Mouse (Mus musculus) ES-E14 (cell line): ENCODE measurements around the gene Ap1s3.

Experiments used
- CHD2 ChIP-seq: IDR thresholded peaks from 2 replicates; pipeline ENCODE4 v1.6.1; 2014; ENCODE audit warnings: mild to moderate bottlenecking, low read depth, low read length, inconsistent platforms
- MAFK ChIP-seq: IDR thresholded peaks from 2 replicates; pipeline ENCODE4 v1.6.1; 2014; ENCODE audit warnings: mild to moderate bottlenecking, low read depth, low read length, inconsistent platforms; ENCODE audit not compliant: insufficient read depth
- ZC3H11A ChIP-seq: IDR thresholded peaks from 2 replicates; pipeline ENCODE4 v1.6.1; 2012; ENCODE audit warnings: low read depth, mild to moderate bottlenecking, inconsistent platforms, low read length, borderline replicate concordance
- ZNF384 ChIP-seq: IDR thresholded peaks from 2 replicates; pipeline ENCODE4 v1.6.1; 2012; ENCODE audit warnings: low read depth, low read length, inconsistent platforms

GRCm38 (mm10) chr1:79581136-79581679, 90.6 kb downstream of the Ap1s3 start:
- no peak for TF ChIP-seq MAFK
- TF ChIP-seq ZNF384, result no peak
- no peak for TF ChIP-seq ZC3H11A
- no peak for TF ChIP-seq CHD2
